Mouse (Mus musculus): Measurements from ENCODE around the gene Gm20388. TPM values are rescaled to one million over a fixed set of nuclear protein-coding genes. Genes with fewer than 3 reads are reported as not detected.

The Gm20388 gene
- polyA plus RNA-seq, 1 experiment from 2014 or later, result not detected

DNA sequence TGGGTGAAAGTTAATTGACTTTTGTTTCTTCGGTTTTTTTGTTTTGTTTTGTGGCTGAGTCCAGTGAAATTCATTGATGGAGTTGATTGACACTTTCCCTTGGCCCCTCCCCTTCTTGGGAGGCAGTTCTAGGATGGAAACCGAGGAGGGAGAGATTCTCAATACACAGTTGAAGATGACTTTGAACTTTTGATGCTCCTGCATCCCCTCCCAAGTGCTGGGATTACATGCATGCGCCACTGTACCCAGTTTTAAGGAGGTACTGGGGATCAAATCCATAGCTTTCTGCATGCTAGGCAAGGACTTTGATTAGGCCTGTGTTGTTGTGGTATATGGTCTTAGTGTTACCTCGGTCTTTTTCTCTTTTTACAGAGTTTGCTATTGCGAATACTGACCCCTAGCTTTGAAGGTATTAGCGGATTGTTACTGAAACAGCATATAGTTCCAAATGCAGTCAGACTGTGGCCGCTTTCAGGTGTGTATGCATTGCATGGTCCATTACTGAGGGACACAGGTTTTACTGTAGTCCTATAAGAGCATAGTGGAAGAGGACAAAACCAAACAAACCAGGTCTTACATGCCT, 3155.6 kb downstream of the Gm20388 start:
- 30% methylated on average over 7 of the region's 7 CpGs for WGBS (ENCODE audit: insufficient replicate concordance)
- no peaks in the 10 kb centered on the region for H3K9me3 ChIP-seq (replicated peaks)
- H3K36me3 ChIP-seq, result peaks cover 23% of the 10 kb centered on the region
- DNase-seq, result peak; percentile 33
- peak overlapping the region; percentile 92 for H3K9ac ChIP-seq
- H3K27ac ChIP-seq, result peak overlapping the region; percentile 94
- peaks cover 32% of the 10 kb centered on the region for H3K4me1 ChIP-seq (replicated peaks)
- peak overlapping the region; percentile 93 for H3K4me3 ChIP-seq (replicated peaks)
- ATAC-seq (ENCODE audit: low read depth), result no peak
- no peaks in the 10 kb centered on the region for H3K27me3 ChIP-seq
- H3K4me2 ChIP-seq, result peak overlapping the region; percentile 79

GRCm38 (mm10) chr8:123071176-123071575, 3160.5 kb downstream of the Gm20388 start:
- Histone ChIP-seq H3K9ac (no peak overlapping the region), H3K4me2 (no peak overlapping the region), H3K27me3 (no peaks in the 10 kb centered on the region), H3K9me3 (replicated peaks) (no peaks in the 10 kb centered on the region), H3K4me1 (replicated peaks) (peaks cover 17% of the 10 kb centered on the region), H3K36me3 (peaks cover 58% of the 10 kb centered on the region), H3K27ac (no peak overlapping the region), H3K4me3 (replicated peaks) (no peak overlapping the region)
- 77% methylated on average over 4 of the region's 4 CpGs for WGBS (ENCODE audit: insufficient replicate concordance)
- no peak for DNase-seq
- no peak for ATAC-seq (ENCODE audit: low read depth)

- Histone ChIP-seq H3K9me3 (replicated peaks) (no peaks in the 10 kb centered on the region), H3K9ac (no peak overlapping the region), H3K4me3 (replicated peaks) (no peak overlapping the region), H3K36me3 (peaks cover 84% of the 10 kb centered on the region), H3K27me3 (no peaks in the 10 kb centered on the region), H3K4me2 (no peak overlapping the region), H3K27ac (0 out of 2 replicates have a peak overlapping the region, but pooled peaks have one; percentile 16), H3K4me1 (replicated peaks) (peaks cover 19% of the 10 kb centered on the region)
- 60% methylated on average over 6 of the region's 6 CpGs for WGBS (ENCODE audit: insufficient replicate concordance)
- ATAC-seq (ENCODE audit: low read depth) (peak; percentile 82), DNase-seq (no peak)
These were observed 3166.6 kb downstream of the Gm20388 start for GRCm38 (mm10) chr8:123077213-123077612.

DNA sequence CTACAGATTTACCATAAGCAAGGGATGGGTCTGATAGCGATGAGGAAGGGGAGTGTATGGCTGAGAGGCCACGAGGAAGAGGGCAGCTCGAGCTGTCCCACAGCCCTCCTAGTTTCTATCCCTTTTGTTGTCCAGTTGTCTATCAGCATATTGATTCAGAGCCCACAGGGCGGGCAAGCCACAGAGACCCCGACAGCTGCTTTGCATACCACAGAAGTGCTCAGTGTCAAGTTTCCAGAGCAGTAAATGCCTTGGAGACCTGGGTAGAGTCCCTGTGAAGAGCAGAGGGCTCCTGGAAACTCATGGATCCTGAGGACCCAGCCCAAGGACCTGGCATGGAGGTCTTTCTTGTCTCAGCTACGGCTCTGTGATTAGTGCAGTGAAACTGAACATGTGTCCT, 3172.4 kb downstream of the Gm20388 start:
- WGBS (ENCODE audit: insufficient replicate concordance), result 74% methylated on average over 6 of the region's 6 CpGs
- no peak overlapping the region for H3K9ac ChIP-seq
- H3K27ac ChIP-seq, result no peak overlapping the region
- peaks cover under 1% of the 10 kb centered on the region; the same call in 1 of the 2 replicates for H3K4me1 ChIP-seq (replicated peaks)
- no peak for ATAC-seq (ENCODE audit: low read depth)
- DNase-seq, result no peak
- H3K9me3 ChIP-seq (replicated peaks), result no peaks in the 10 kb centered on the region
- no peaks in the 10 kb centered on the region for H3K27me3 ChIP-seq
- H3K4me2 ChIP-seq, result no peak overlapping the region
- H3K36me3 ChIP-seq, result peaks cover 84% of the 10 kb centered on the region
- no peak overlapping the region for H3K4me3 ChIP-seq (replicated peaks)

GRCm38 (mm10) chr8:123083610-123084009, 3173.0 kb downstream of the Gm20388 start:
- Histone ChIP-seq H3K9ac (no peak overlapping the region), H3K4me3 (replicated peaks) (no peak overlapping the region), H3K27ac (no peak overlapping the region), H3K4me2 (no peak overlapping the region), H3K27me3 (no peaks in the 10 kb centered on the region), H3K4me1 (replicated peaks) (no peaks in the 10 kb centered on the region), H3K9me3 (replicated peaks) (no peaks in the 10 kb centered on the region), H3K36me3 (peaks cover 89% of the 10 kb centered on the region)
- DNase-seq (no peak), ATAC-seq (ENCODE audit: low read depth) (no peak)
- WGBS (ENCODE audit: insufficient replicate concordance), result 84% methylated on average over 12 of the region's 12 CpGs

GRCm38 (mm10) chr8:123087289-123087688, 3176.6 kb downstream of the Gm20388 start:
- no peak for ATAC-seq (ENCODE audit: low read depth)
- no peaks in the 10 kb centered on the region for H3K9me3 ChIP-seq (replicated peaks)
- H3K27me3 ChIP-seq, result no peaks in the 10 kb centered on the region
- 76% methylated on average over 9 of the region's 9 CpGs for WGBS (ENCODE audit: insufficient replicate concordance)
- H3K4me1 ChIP-seq (replicated peaks), result no peaks in the 10 kb centered on the region
- DNase-seq, result no peak
- H3K4me3 ChIP-seq (replicated peaks), result no peak overlapping the region
- H3K36me3 ChIP-seq, result peaks cover 90% of the 10 kb centered on the region
- no peak overlapping the region for H3K27ac ChIP-seq
- H3K4me2 ChIP-seq, result no peak overlapping the region
- H3K9ac ChIP-seq, result no peak overlapping the region

DNA sequence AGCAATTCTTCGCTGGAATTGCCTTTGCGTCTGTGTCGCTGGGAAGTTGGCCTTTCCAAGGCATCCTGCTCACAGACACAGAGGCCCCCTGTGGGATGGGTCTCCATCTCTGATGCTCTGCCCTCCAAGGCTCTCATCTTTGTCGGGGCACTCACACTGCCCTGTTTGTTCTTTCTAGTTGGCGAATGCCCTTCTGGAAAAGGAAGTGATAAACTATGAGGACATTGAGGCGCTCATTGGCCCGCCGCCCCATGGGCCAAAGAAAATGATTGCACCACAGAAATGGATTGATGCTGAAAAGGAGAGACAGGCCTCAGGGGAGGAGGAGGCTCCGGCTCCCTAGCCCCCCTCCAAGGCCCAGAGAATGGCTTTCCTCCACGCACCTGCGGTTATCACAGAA, 3186.6 kb downstream of the Gm20388 start:
- H3K4me3 ChIP-seq (replicated peaks), result no peak overlapping the region
- ATAC-seq (ENCODE audit: low read depth) (no peak), DNase-seq (no peak)
- 86% methylated on average over 11 of the region's 11 CpGs for WGBS (ENCODE audit: insufficient replicate concordance)
- H3K27ac ChIP-seq, result no peak overlapping the region
- no peaks in the 10 kb centered on the region for H3K9me3 ChIP-seq (replicated peaks)
- no peak overlapping the region for H3K9ac ChIP-seq
- H3K36me3 ChIP-seq, result peaks cover 47% of the 10 kb centered on the region
- peaks cover 7% of the 10 kb centered on the region for H3K4me1 ChIP-seq (replicated peaks)
- H3K4me2 ChIP-seq, result no peak overlapping the region
- H3K27me3 ChIP-seq, result no peaks in the 10 kb centered on the region

DNA sequence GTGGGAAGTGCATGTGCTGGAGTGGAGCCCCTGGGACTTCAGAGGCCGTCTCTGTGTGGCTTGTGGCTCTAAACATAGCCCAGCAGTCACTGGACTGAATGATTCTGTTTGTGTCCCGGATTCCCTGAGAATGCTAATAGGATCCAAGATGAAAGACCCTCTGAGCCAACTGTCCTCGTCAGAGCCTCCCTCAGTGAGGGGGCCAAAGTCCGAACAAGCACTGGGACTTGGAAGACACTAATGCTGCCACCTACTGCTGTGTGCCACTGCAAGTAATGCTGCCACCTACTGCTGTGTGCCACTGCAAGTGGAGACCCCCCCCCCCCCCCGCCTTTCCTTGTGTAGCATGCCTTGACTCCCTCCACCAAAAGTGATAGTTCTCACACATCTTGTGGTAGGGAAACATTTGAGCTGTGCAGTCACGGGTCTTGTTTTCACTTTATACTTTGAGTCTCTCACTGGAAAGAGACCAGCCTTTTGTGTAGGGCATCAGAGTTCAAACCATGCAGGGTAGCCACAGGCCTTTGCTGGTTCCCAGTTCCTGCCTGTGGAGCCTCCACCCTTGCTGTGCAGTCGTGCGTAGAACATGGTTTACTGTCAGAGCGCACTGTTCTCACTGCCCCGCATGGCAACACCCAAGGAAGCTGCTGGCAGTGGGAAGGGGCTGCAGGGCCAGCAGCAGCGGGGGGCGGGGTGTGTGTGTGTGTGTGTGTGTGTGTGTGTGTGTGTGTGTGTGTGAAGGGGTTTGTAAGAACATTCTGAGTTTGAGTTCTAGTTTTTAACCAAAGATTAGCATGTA, 3187.3 kb downstream of the Gm20388 start:
- WGBS (ENCODE audit: insufficient replicate concordance), result 82% methylated on average over 12 of the region's 12 CpGs
- ATAC-seq (ENCODE audit: low read depth), result no peak
- no peaks in the 10 kb centered on the region for H3K9me3 ChIP-seq (replicated peaks)
- H3K4me2 ChIP-seq, result no peak overlapping the region
- H3K27me3 ChIP-seq, result no peaks in the 10 kb centered on the region
- no peak for DNase-seq
- H3K9ac ChIP-seq, result no peak overlapping the region
- H3K4me1 ChIP-seq (replicated peaks), result peaks cover 7% of the 10 kb centered on the region
- no peak overlapping the region for H3K27ac ChIP-seq
- H3K36me3 ChIP-seq, result peaks cover 49% of the 10 kb centered on the region
- H3K4me3 ChIP-seq (replicated peaks), result no peak overlapping the region

DNA sequence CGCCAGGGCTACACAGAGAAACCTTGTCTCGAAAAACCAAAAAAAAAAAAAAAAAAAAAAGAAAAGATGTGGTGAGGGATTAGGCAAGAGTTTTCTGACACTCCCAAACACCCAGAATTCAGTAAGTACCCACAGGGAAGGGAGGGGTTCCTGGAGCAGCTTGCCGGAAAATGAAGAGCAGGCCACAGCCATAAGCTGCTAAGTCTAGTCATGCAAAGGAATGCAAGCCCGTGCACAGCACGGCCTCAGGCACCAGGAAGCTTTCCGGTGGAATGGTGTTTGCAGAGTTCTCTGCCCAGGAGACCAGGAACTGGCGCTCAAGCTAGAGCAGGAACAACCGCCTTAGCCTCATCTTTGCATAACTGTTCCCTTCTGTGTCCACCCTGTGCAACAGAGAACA, 3189.6 kb downstream of the Gm20388 start:
- DNase-seq (no peak), ATAC-seq (ENCODE audit: low read depth) (no peak)
- Histone ChIP-seq H3K27ac (0 out of 2 replicates have a peak overlapping the region, but pooled peaks have one; percentile 18), H3K9ac (no peak overlapping the region), H3K4me3 (replicated peaks) (no peak overlapping the region), H3K9me3 (replicated peaks) (no peaks in the 10 kb centered on the region), H3K4me1 (replicated peaks) (peaks cover 26% of the 10 kb centered on the region), H3K4me2 (no peak overlapping the region), H3K27me3 (no peaks in the 10 kb centered on the region), H3K36me3 (peaks cover 49% of the 10 kb centered on the region)
- WGBS (ENCODE audit: insufficient replicate concordance), result 62% methylated on average over 8 of the region's 8 CpGs

DNA sequence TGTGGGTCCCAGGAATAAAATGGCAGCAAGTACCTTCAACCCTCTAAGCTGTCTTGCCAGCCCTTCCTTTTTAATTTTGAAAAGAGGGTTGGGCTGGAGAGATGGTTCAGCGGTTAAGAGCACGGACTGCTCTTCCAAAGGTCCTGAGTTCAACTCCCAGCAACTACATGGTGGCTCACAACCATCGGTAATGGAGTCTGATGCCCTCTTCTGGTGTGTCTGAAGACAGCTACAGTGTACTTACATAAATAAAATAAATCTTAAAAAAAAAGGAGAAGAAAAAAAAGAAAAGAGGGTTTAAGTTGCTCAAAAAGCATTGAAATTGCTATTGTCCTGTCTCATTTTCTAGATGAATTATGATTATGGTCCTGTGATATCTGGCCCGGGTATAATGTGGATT, 3190.6 kb downstream of the Gm20388 start:
- Histone ChIP-seq H3K36me3 (peaks cover 48% of the 10 kb centered on the region), H3K27ac (peak overlapping the region; percentile 18; the same call in 1 of the 2 replicates), H3K4me1 (replicated peaks) (peaks cover 26% of the 10 kb centered on the region), H3K4me3 (replicated peaks) (0 out of 2 replicates have a peak overlapping the region, but pooled peaks have one; percentile 73), H3K27me3 (no peaks in the 10 kb centered on the region), H3K9ac (peak overlapping the region; percentile 96; the same call in 1 of the 2 replicates), H3K4me2 (peak overlapping the region; percentile 75), H3K9me3 (replicated peaks) (no peaks in the 10 kb centered on the region)
- ATAC-seq (ENCODE audit: low read depth) (no peak), DNase-seq (no peak)
- 72% methylated on average over 4 of the region's 4 CpGs for WGBS (ENCODE audit: insufficient replicate concordance)

GRCm38 (mm10) chr8:123101735-123102685, 3191.4 kb downstream of the Gm20388 start, which contains the start of gene Rpl13:
Gene Rpl13, plus strand, starts transcription at chr8:123102350.
- WGBS (ENCODE audit: insufficient replicate concordance), result under 1% methylated on average over 55 of the region's 56 CpGs
- peaks cover 45% of the 10 kb centered on the region for H3K36me3 ChIP-seq
- H3K9ac ChIP-seq, result peak within 1 kb of the TSS; percentile 96
- no peaks in the 10 kb centered on the region for H3K9me3 ChIP-seq (replicated peaks)
- H3K4me1 ChIP-seq (replicated peaks), result peaks cover 26% of the 10 kb centered on the region
- H3K4me3 ChIP-seq (replicated peaks), result peak within 1 kb of the TSS; percentile 73
- peak within 1 kb of the TSS; percentile 75 for H3K4me2 ChIP-seq
- H3K27me3 ChIP-seq, result no peaks in the 10 kb centered on the region
- H3K27ac ChIP-seq, result peak within 1 kb of the TSS; percentile 90
- ATAC-seq (ENCODE audit: low read depth) (peak; percentile 91), DNase-seq (peak; percentile 92)

Data from liver, embryonic 13.5 days (tissue).